Mouse (Mus musculus): Measurements from ENCODE around the gene Gm5916.

Gene Gm5916

DNA sequence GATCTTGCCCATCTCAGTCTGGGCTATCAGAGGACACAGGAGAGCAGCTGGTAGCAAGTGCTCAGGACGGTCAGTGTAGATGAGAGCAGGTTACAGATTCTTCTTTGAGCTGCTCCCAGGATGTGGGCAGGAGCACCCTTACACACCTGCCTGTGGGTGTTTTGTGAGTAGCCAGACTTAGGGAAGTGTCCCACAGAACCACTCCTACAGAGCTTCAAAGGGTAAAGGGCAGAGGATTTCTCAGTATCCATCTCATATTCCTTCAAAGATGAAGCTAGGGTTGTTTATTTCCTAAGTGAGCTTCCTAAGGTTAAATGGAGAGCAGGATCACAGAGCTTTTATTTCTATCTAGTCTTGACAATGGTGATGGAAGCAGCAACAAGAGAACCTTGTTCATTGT lies at the start of gene Gm5916:
Gene Gm5916, minus strand, starts transcription at position 101 of the 400 bp plus-strand sequence.
- DNase-seq (ENCODE audit: low spot score), result no peak

Measured in retina, embryonic 14.5 days (tissue).